In genomic region chr11:11993183-11993582, GRCm38 (mm10) we compare ENCODE assay signal across 31 mouse cellular contexts. TPM values are rescaled to one million over a fixed set of nuclear protein-coding genes. Genes with fewer than 3 reads are reported as not detected.
DNase-seq lines count a peak whose midpoint lies in the region; ATAC-seq lines count a peak whose summit lies in the region.
"Had no signal": no experiment of that assay in that cellular context is flagged by ENCODE, and none has a peak within 500 bp of the region (broad histone marks: within the 10 kb centered on the region; RNA-seq: fewer than 3 reads in every experiment).

No protein-coding gene starts in this region.

- no peaks in the 10 kb centered on the region for H3K36me3 ChIP-seq in heart, embryonic 11.5 days (ENCODE audit: control insufficient read depth, insufficient read depth, low read length)
- H3K36me3 ChIP-seq in heart, embryonic 16.5 days (ENCODE audit: control insufficient read depth, insufficient read depth): no peaks in the 10 kb centered on the region
- peaks cover 10% of the 10 kb centered on the region for H3K36me3 ChIP-seq in heart, embryonic 10.5 days
- H3K36me3 ChIP-seq: forebrain, embryonic 15.5 days; hindbrain, embryonic 13.5 days; midbrain, embryonic 12.5 days; neural tube, embryonic 12.5 days had no signal

- H3K9ac ChIP-seq in heart, embryonic 11.5 days (ENCODE audit: low read depth, low read length): no peak overlapping the region
- no peak overlapping the region for H3K9ac ChIP-seq in heart, embryonic 16.5 days (ENCODE audit: low read length)
- H3K9ac ChIP-seq: embryonic facial prominence, embryonic 12.5 days; forebrain, embryonic 15.5 days; hindbrain, embryonic 13.5 days; liver, embryonic 14.5 days; midbrain, embryonic 12.5 days; neural tube, embryonic 12.5 days had no signal

- no peak overlapping the region for H3K4me2 ChIP-seq in heart, embryonic 11.5 days
- H3K4me2 ChIP-seq in heart, embryonic 16.5 days (ENCODE audit: low read depth, low read length): no peak overlapping the region
- H3K4me2 ChIP-seq: embryonic facial prominence, embryonic 12.5 days; forebrain, embryonic 15.5 days; hindbrain, embryonic 13.5 days; midbrain, embryonic 12.5 days; neural tube, embryonic 12.5 days had no signal

- intact Hi-C loops in heart, postnatal 36 days (cut with DNase I): no loop called here

- WGBS in heart, embryonic 11.5 days (ENCODE audit: insufficient replicate concordance): 75% methylated on average over 2 of the region's 2 CpGs
- WGBS in heart, embryonic 16.5 days: 63% methylated on average over 2 of the region's 2 CpGs
- WGBS in heart, embryonic 10.5 days: 82% methylated on average over 2 of the region's 2 CpGs

- H3K27ac ChIP-seq in heart, embryonic 11.5 days (ENCODE audit: low read depth, low read length): peak overlapping the region; percentile 23; the same call in 1 of the 2 replicates
- H3K27ac ChIP-seq in heart, embryonic 16.5 days (ENCODE audit: low read length): peak overlapping the region; percentile 88
- no peak overlapping the region for H3K27ac ChIP-seq in heart, embryonic 10.5 days
- H3K27ac ChIP-seq: embryonic facial prominence, embryonic 12.5 days; forebrain, embryonic 15.5 days; hindbrain, embryonic 13.5 days; liver, embryonic 14.5 days; midbrain, embryonic 12.5 days; neural tube, embryonic 12.5 days had no signal

- peak; percentile 16 to 29 for DNase-seq in cerebellum, postnatal 10 days
- no peak for DNase-seq in cerebellum, adult 8-10 months
- DNase-seq in heart, postnatal 36 days: no peak
- no peak for DNase-seq in heart, embryonic 10.5 days (ENCODE audit: low spot score)
- DNase-seq in brain, adult 2 months (ENCODE audit: low read depth, low spot score): peak; percentile 62
- DNase-seq: adrenal gland, adult 2 months; adrenal gland, postnatal 36 days; cerebellum, adult 9-10 months; embryo, embryonic 11 days; gastrocnemius, postnatal 25 days; kidney, adult 9 months; kidney, postnatal 25 days; liver; lung, adult 2 months; lung, postnatal 36 days; right cerebral cortex, adult 18-20 months; spleen, adult 18-20 months; thymus, postnatal 14 days had no signal

- no peak overlapping the region for H3K4me3 ChIP-seq in heart, embryonic 11.5 days (ENCODE audit: low read depth, low read length)
- H3K4me3 ChIP-seq in heart, embryonic 16.5 days (ENCODE audit: low read length): no peak overlapping the region
- H3K4me3 ChIP-seq in heart, embryonic 10.5 days: no peak overlapping the region
- H3K4me3 ChIP-seq: embryonic facial prominence, embryonic 12.5 days; forebrain, embryonic 15.5 days; hindbrain, embryonic 13.5 days; megakaryocyte, embryonic 14.5 days; midbrain, embryonic 12.5 days; myocyte; neural tube, embryonic 12.5 days had no signal

- peaks cover 20% of the 10 kb centered on the region for H3K4me1 ChIP-seq in heart, embryonic 11.5 days (ENCODE audit: control insufficient read depth, insufficient read depth, low read length)
- H3K4me1 ChIP-seq in heart, embryonic 16.5 days (ENCODE audit: control insufficient read depth, insufficient read depth, low read length): peaks cover 57% of the 10 kb centered on the region
- H3K4me1 ChIP-seq in heart, embryonic 10.5 days: peaks cover 38% of the 10 kb centered on the region
- H3K4me1 ChIP-seq: embryonic facial prominence, embryonic 12.5 days; forebrain, embryonic 15.5 days; hindbrain, embryonic 13.5 days; midbrain, embryonic 12.5 days; neural tube, embryonic 12.5 days had no signal

- no peak for ATAC-seq in heart, embryonic 11.5 days (replicated peaks; ENCODE audit: insufficient number of reproducible peaks, low FRiP score, low TSS enrichment)
- no peak for ATAC-seq in heart, embryonic 16.5 days (replicated peaks; ENCODE audit: extremely low read depth, insufficient read depth, low FRiP score)
- ATAC-seq: activated CD4-positive, CD25-positive, alpha-beta regulatory T cell, adult 4 months; forebrain, embryonic 15.5 days; intestine, postnatal 0 days had no signal

- no peaks in the 10 kb centered on the region for H3K9me3 ChIP-seq in heart, embryonic 11.5 days (replicated peaks; ENCODE audit: control insufficient read depth, low read length)
- H3K9me3 ChIP-seq in heart, embryonic 16.5 days (replicated peaks; ENCODE audit: control insufficient read depth, low read length): no peaks in the 10 kb centered on the region
- no peaks in the 10 kb centered on the region for H3K9me3 ChIP-seq in heart, embryonic 10.5 days
- H3K9me3 ChIP-seq: embryonic facial prominence, embryonic 12.5 days; hindbrain, embryonic 13.5 days; midbrain, embryonic 12.5 days; neural tube, embryonic 12.5 days had no signal

- H3K27me3 ChIP-seq in heart, embryonic 11.5 days (ENCODE audit: control insufficient read depth, insufficient read depth, low read length): no peaks in the 10 kb centered on the region
- no peaks in the 10 kb centered on the region for H3K27me3 ChIP-seq in heart, embryonic 16.5 days (ENCODE audit: control insufficient read depth, insufficient read depth, low read length)
- H3K27me3 ChIP-seq in heart, embryonic 10.5 days (ENCODE audit: insufficient read depth, poor library complexity, severe bottlenecking): no peaks in the 10 kb centered on the region
- H3K27me3 ChIP-seq: CH12.LX; embryonic facial prominence, embryonic 12.5 days; forebrain, embryonic 15.5 days; hindbrain, embryonic 13.5 days; megakaryocyte, embryonic 14.5 days; midbrain, embryonic 12.5 days; neural tube, embryonic 12.5 days had no signal

RNA-seq across cellular contexts. Expression of gene Grb10, which starts 45.3 kb away (rescaled TPM):
- polyA plus RNA-seq in heart, embryonic 11.5 days (2014; fragmentation: Nextera tagmentation; extraction: Ambion mirVana): 263 and 402 TPM in 2 replicates
- 100 to 1,000 TPM in 1 of 2 experiments, 10 to 100 TPM in 1; 66.6 to 110 TPM for total RNA-seq in heart, postnatal 36 days (2021)
- 496 and 553 TPM in 2 replicates for polyA plus RNA-seq in heart, embryonic 16.5 days (2015; fragmentation: Nextera tagmentation; extraction: Ambion mirVana)
- 654 and 797 TPM in 2 replicates for polyA plus RNA-seq in heart, embryonic 10.5 days (2016; fragmentation: Nextera tagmentation; extraction: Ambion mirVana)
- polyA plus RNA-seq: activated CD4-positive, CD25-positive, alpha-beta regulatory T cell, adult 4 months had no signal

Comparison
In these comparisons a context has a peak if more than half of its experiments do, and no peak if none do; other contexts are left out.
1. DNase-seq: peak in cerebellum, postnatal 10 days (2 of 2) and brain, adult 2 months (single experiment); none in cerebellum, adult 8-10 months (single experiment), heart, postnatal 36 days (0 of 2) and heart, embryonic 10.5 days (single experiment).